Mouse (Mus musculus) stomach, postnatal 0 days (tissue): ENCODE results near the gene Adprhl1. TPM values are rescaled to one million over a fixed set of nuclear protein-coding genes. Genes with fewer than 3 reads are reported as not detected.

Experiments used
- ATAC-seq: fragments of 200-750 bp; cut with Nextera tagmentation; 2 replicates; pipeline ENCODE4 v1.8.0; 2017; ENCODE audit not compliant: low FRiP score, low TSS enrichment
- DNase-seq: peaks from one replicate; pipeline ENCODE4 v3.0.0-alpha.2; 2016; ENCODE audit warnings: low spot score
- H3K27ac ChIP-seq: fragments of 300-500 bp; sonication (generic); replicated peaks from 2 replicates; pipeline ENCODE4 v1.5.1; 2014; ENCODE audit warnings: mild to moderate bottlenecking, control low read depth
- H3K27me3 ChIP-seq: fragments of 300-500 bp; sonication (generic); 2 replicates; pipeline ENCODE4 v1.6.1; 2014; ENCODE audit warnings: low read length; ENCODE audit not compliant: control insufficient read depth, insufficient read depth
- H3K36me3 ChIP-seq: fragments of 300-500 bp; sonication (generic); 2 replicates; pipeline ENCODE4 v1.6.1; 2014; ENCODE audit warnings: low read length, mixed read lengths; ENCODE audit not compliant: control insufficient read depth, insufficient read depth
- H3K4me1 ChIP-seq: fragments of 300-500 bp; sonication (generic); replicated peaks from 2 replicates; pipeline ENCODE4 v1.6.1; 2014; ENCODE audit warnings: antibody characterized with exemption; ENCODE audit not compliant: control insufficient read depth, insufficient read depth
- H3K4me2 ChIP-seq: fragments of 300-500 bp; sonication (generic); replicated peaks from 2 replicates; pipeline ENCODE4 v1.6.1; 2014; ENCODE audit warnings: low read depth, mild to moderate bottlenecking, control low read depth, moderate library complexity
- H3K4me3 ChIP-seq: fragments of 300-500 bp; sonication (generic); 2 replicates; pipeline ENCODE4 v1.5.1; 2014; ENCODE audit warnings: low read depth, low read length, control low read depth
- H3K9ac ChIP-seq: fragments of 300-500 bp; sonication (generic); 2 replicates; pipeline ENCODE4 v1.6.1; 2014; ENCODE audit warnings: mild to moderate bottlenecking, low read length, control low read depth, mixed read lengths
- H3K9me3 ChIP-seq: fragments of 300-500 bp; sonication (generic); 2 replicates; pipeline ENCODE4 v1.6.1; 2016; ENCODE audit warnings: low read length; ENCODE audit not compliant: control insufficient read depth
- CTCF ChIP-seq: IDR thresholded peaks from 2 replicates; pipeline ENCODE4 v1.5.1; 2016; ENCODE audit warnings: antibody characterized with exemption, low read depth, mild to moderate bottlenecking, moderate library complexity
- EP300 ChIP-seq: optimal IDR thresholded peaks from 2 replicates; pipeline ENCODE3; 2016; ENCODE audit warnings: antibody characterized with exemption
- WGBS: fragments of 180-500 bp; shearing (Covaris S2); extraction: QIAGEN DNeasy Blood & Tissue Kit; methylation state at CpG from one replicate; pipeline ENCODE4 v1.1.7; 2014; 5-methylcytosine and 5-hydroxymethylcytosine counted together
- polyA plus RNA-seq: library from polyadenylated mRNA; unstranded; fragments of >200 nt; fragmentation: Nextera tagmentation; extraction: Ambion mirVana; gene quantifications from 2 replicates; pipeline ENCODE4 v1.2.1, GENCODE M21; 2015

Adprhl1 gene
- polyA plus RNA-seq, 1 experiment from 2014 or later: 0.42 TPM

DNA sequence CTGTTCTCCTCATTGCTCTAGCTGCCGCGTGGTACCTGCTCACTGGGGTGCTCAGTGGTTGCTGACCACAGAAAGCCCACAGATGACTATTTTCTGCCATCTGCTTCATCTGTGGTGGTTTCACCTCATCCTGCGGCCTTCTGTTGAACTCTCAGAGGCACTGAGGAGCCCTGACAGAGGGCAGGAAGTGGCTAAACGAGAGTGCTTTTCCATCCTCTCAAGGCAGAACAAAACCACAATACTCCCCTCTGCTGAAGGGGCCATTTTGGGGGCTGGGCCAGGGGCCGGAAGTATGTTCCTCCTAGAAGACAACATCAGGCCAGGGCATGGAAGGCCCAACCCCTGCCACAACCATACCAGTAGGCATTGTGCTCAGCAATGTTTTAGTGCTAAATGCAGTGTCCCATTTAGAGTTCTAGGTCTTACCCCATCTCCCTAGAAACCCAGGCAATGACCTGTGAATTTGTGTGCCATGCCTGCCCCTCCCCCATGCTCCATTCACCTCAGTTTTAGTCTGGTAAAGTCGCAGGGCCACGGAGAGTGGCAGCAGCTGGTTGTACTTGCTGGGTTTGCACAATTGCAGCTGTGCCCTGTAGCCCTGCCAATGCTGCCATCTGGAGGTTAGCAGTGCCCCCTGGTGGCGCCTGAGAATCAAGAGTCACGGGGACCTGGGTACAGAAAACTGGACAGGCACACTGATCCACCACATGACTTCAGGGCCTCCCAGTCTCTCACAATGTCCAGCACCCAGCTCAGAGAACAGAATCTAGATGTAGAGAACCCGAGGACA lies 40.3 kb downstream of the Adprhl1 start:
- peak; percentile 91 for DNase-seq
- H3K4me1 ChIP-seq: no peaks in the 10 kb centered on the region
- no peak overlapping the region for H3K9ac ChIP-seq
- H3K36me3 ChIP-seq: no peaks in the 10 kb centered on the region
- TF ChIP-seq CTCF (peak; percentile 93), EP300 (no peak)
- H3K27ac ChIP-seq: no peak overlapping the region
- H3K4me2 ChIP-seq: no peak overlapping the region
- ATAC-seq: peak; percentile 73
- H3K4me3 ChIP-seq: no peak overlapping the region
- no peaks in the 10 kb centered on the region for H3K27me3 ChIP-seq
- WGBS: 22% methylated on average over 10 of the region's 10 CpGs
- no peaks in the 10 kb centered on the region for H3K9me3 ChIP-seq

- Histone ChIP-seq H3K4me1 (no peaks in the 10 kb centered on the region; the same call in 1 of the 2 replicates), H3K36me3 (no peaks in the 10 kb centered on the region), H3K4me2 (no peak overlapping the region), H3K9me3 (no peaks in the 10 kb centered on the region), H3K9ac (no peak overlapping the region), H3K4me3 (no peak overlapping the region), H3K27me3 (no peaks in the 10 kb centered on the region), H3K27ac (0 out of 2 replicates have a peak overlapping the region, but pooled peaks have one; percentile 4)
- DNase-seq (no peak), ATAC-seq (no peak)
- no peak for TF ChIP-seq CTCF
- TF ChIP-seq EP300: no peak
- WGBS: 41% methylated on average over 1 of the region's 1 CpGs
Observed at GRCm38 (mm10) chr8:13209770-13210169, 44.2 kb downstream of the Adprhl1 start.

DNA sequence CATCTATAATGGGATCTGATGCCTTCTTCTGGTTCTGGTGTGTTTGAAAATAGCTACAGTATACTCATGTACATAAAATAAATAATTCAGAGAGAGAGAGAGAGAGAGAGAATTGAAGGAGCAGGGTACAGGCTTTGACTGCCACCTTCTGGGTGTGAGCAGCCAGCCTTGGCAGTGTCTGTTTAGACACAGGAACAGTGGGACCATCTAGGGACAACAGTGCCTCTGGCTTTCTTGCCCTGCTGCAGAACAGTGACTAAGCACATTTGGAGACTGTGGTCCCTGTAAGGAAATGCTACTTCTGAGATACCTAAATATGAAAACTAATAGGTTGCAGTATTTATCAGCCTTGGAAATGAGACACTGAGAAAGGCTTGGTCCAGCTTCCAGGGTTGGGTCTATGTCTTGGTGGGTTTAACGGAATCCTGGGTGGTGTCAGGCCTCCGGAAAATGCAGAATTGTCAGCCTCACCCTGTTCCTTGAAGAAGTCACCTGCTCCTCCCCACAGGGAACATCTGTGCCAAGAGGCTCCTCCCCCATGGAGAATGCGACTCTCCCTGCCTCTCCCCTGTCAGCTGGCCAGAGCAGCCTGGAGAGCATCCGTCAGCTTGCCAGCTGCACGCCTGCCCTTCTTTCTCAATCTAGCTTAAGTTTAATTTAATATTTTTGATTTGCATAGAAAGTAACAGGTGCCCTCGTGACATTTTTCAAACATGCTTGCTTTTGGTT lies 45.2 kb downstream of the Adprhl1 start:
- Histone ChIP-seq H3K9ac (no peak overlapping the region), H3K36me3 (no peaks in the 10 kb centered on the region), H3K4me2 (no peak overlapping the region), H3K27ac (no peak overlapping the region), H3K4me1 (no peaks in the 10 kb centered on the region; the same call in 1 of the 2 replicates), H3K9me3 (no peaks in the 10 kb centered on the region), H3K27me3 (no peaks in the 10 kb centered on the region), H3K4me3 (no peak overlapping the region)
- DNase-seq: peak; percentile 36
- ATAC-seq: no peak
- TF ChIP-seq CTCF: peak; percentile 62
- TF ChIP-seq EP300: no peak
- 32% methylated on average over 6 of the region's 6 CpGs for WGBS

- Histone ChIP-seq H3K4me1 (no peaks in the 10 kb centered on the region; the same call in 1 of the 2 replicates), H3K9me3 (no peaks in the 10 kb centered on the region), H3K27me3 (no peaks in the 10 kb centered on the region), H3K4me2 (no peak overlapping the region), H3K27ac (peak overlapping the region; percentile 84), H3K4me3 (no peak overlapping the region), H3K9ac (no peak overlapping the region), H3K36me3 (no peaks in the 10 kb centered on the region)
- peak; percentile 75 for DNase-seq
- ATAC-seq: peak; percentile 73
- 28% methylated on average over 5 of the region's 5 CpGs for WGBS
- TF ChIP-seq EP300 (no peak), CTCF (no peak)
Observed at GRCm38 (mm10) chr8:13206290-13206689, 47.7 kb downstream of the Adprhl1 start.

- no peaks in the 10 kb centered on the region for H3K9me3 ChIP-seq
- DNase-seq (no peak), ATAC-seq (no peak)
- H3K4me1 ChIP-seq: no peaks in the 10 kb centered on the region; the same call in 1 of the 2 replicates
- no peaks in the 10 kb centered on the region for H3K36me3 ChIP-seq
- WGBS: 66% methylated on average over 5 of the region's 5 CpGs
- no peak overlapping the region for H3K4me2 ChIP-seq
- peak overlapping the region; percentile 84 for H3K27ac ChIP-seq
- no peak overlapping the region for H3K9ac ChIP-seq
- no peaks in the 10 kb centered on the region for H3K27me3 ChIP-seq
- no peak overlapping the region for H3K4me3 ChIP-seq
- TF ChIP-seq EP300 (no peak), CTCF (no peak)
Observed at GRCm38 (mm10) chr8:13205311-13205710, 48.7 kb downstream of the Adprhl1 start.
